Mouse (Mus musculus): Measurements from ENCODE around the gene 1700080E11Rik. TPM values are rescaled to one million over a fixed set of nuclear protein-coding genes. Genes with fewer than 3 reads are reported as not detected.

1700080E11Rik gene
- polyA plus RNA-seq (2014; fragmentation: Illumina TruSeq; extraction: RNeasy Lipid Tissue Mini Kit (QIAGEN cat#74804); ENCODE audit: low read depth, low replicate concordance): not detected

GRCm38 (mm10) chr9:105144992-105145391, at the start of gene 1700080E11Rik:
Gene 1700080E11Rik (minus strand): TSS chr9:105145092.

GRCm38 (mm10) chr9:105131253-105132001, 13.5 kb downstream of the 1700080E11Rik start, which contains the start of gene Nudt16:
Gene Nudt16 (minus strand): TSS chr9:105131824.

Other genes starting within 250 kb of the 1700080E11Rik start
- 131 TPM for gene Mrpl3, start 91.9 kb downstream of the 1700080E11Rik start, polyA plus RNA-seq (2014; fragmentation: Illumina TruSeq; extraction: RNeasy Lipid Tissue Mini Kit (QIAGEN cat#74804); ENCODE audit: low read depth, low replicate concordance)
- 6.7 TPM for gene Nudt16, start 13.3 kb downstream of the 1700080E11Rik start, polyA plus RNA-seq (2014; fragmentation: Illumina TruSeq; extraction: RNeasy Lipid Tissue Mini Kit (QIAGEN cat#74804); ENCODE audit: low read depth, low replicate concordance)

Data from heart, adult 10 weeks (tissue).